Mouse (Mus musculus): Measurements from ENCODE around the gene Rpl36al.

DNA sequence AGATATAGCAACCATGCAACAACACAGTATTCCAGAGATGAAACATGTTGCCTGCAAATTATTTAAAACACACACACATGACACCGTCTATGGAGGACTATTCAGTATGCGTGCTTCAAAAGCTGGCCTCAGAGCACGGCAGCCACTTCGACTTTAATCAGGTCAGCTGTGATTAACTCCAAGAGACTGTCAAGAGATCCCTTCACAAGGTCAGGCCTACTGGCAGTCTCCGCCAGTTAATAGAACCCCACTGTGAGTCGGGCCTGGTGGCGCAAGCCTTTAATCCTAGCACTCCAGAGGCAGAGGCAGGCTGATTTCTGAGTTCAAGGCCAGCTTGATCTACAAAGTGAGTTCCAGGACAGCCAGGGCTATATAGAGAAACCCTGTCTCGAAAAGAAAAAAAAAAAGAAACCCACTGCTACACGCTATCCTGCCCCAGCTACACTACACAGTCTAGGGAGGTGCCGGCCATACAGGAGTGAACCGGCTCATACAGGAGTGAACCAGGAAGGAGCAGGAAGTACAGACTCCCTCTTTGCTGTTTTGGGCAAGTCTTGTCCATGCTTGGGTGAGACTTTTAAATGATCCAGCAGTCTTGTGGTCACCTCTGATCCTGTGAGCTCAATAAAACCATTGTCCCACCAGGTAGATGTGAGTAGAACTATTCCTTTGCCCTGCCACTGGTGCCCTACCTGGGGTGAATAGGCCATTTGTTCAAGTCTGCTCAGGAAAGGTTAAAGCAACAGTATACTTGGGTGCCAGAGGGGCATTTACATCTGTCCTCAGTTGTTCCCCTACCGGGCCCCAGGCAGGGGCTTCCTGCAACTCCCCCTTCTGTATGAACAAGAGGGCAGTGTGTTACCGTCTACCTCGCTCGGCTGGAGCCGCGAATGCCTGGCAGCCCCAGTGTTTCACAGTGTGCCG, 26.4 kb upstream of the Rpl36al start:
- TF ChIP-seq POLR2A (IDR thresholded peaks at IDR 0.05; ENCODE audit: insufficient read depth, low read depth, low read length) (no peak), CTCF (IDR thresholded peaks at IDR 0.05; ENCODE audit: insufficient read depth, low read depth, low read length) (no peak)

All from olfactory bulb, adult 2 months (tissue).